Mouse (Mus musculus) cerebellum, adult 9-10 months (tissue): ENCODE measurements around the gene Fam83g.
A peak's percentile ranks its signal among the peaks of the same experiment; 100 is the strongest.

ENCODE experiments used
- DNase-seq: peaks from one replicate; pipeline ENCODE4 v3.0.0; 2022

Fam83g gene

DNA sequence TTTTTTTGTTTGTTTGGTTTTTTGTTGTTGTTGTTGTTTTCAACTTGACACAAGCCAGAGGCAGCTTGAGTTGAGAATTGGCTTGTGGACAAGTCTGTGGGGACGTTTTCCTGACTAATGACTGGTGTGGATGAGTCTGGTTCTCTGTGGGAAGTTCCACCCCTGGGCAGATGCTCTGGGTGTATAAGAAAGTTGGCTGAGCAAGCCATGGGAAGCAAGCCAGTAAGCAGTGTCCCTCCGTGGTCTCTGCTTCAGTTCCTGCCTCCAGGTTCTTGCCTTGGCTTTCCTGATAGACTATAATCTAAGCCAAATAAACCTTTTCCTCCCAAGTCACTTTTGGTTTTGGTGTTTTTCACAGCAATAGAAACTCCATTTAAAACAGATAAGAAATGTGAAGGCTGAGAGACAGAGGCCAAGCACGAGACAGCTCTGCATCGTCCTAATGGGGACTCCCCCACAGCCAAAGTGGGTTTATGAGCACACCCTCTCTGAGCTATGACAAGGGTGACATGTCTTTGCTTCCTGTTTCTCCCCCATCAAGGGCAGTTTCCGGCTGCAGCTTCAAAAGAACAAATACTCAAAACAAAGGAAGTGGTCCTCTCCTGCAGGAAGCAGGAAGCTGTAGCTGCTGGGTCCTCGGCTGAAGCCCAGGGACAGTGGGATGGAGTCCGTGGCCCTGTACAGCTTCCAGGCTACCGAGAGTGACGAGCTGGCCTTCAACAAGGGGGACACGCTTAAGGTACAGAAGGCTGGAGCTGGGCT, 31.0 kb upstream of the Fam83g start, which contains the start of gene Grap:
Gene Grap (plus strand): TSS at position 580 of the 762 bp plus-strand sequence.
- DNase-seq: no peak

DNA sequence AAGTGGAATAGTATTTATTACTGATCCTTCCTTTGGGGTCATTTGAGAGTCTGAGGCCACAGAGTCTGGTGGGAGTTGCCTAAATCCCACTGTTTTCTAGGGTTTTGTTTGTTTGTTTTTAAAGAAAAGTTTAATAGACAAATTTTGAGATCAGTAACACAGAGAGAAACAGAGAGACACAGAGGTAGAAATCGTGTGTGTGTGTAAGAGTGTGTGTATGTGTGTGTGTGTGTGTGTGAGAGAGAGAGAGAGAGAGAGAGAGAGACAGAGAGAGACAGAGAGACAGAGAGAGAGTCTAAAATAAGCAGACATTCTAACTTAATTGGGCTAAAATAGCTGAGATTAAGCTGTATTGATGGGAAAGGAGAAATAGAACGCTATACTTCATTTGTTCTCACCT, 30.3 kb upstream of the Fam83g start:
- no peak for DNase-seq

DNA sequence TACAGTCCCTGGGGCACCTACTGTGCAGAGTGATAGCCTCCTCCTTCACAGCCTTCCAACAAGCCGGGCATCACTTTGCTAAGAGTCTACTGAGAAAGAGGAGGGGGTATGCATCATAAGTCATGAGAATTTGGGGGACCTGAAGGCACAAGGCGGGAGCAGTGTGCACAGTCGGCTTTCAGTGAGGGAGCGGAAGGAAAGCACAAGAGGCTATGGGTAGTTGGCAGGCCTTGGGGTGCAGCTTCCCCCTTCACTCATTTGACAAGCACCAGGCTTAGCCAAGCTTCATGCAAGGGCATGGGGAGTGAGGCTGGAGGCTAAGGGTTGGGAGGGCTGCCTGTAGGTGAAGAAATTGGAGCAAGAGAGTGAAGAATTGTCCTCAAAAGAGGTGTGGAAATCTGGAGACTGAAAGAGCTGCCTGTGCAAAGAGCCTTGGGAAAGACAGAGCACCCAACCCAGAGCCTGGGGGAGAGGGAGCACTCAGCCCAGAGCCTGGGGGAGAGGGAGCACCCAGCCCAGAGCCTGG, 29.0 kb upstream of the Fam83g start:
- DNase-seq: no peak

DNA sequence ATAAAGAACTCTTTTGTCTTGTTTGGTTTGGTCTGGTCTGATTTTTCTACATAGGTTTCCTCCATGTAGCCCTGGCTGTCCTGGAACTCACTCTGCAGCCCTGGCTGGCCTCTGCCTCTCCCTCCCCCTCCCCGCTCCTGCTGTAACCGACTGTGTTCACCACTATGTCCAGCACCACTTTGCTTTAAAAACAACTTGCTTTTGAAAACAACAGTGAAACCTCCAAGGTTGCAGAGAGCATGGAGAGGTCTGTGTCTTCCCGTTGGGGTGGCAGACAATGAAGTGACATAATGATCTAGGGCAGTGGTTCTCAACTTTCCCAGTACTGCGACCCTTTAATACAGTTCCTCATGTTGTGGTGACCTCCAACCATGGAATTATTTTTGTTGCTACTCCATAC, 28.2 kb upstream of the Fam83g start:
- no peak for DNase-seq

DNA sequence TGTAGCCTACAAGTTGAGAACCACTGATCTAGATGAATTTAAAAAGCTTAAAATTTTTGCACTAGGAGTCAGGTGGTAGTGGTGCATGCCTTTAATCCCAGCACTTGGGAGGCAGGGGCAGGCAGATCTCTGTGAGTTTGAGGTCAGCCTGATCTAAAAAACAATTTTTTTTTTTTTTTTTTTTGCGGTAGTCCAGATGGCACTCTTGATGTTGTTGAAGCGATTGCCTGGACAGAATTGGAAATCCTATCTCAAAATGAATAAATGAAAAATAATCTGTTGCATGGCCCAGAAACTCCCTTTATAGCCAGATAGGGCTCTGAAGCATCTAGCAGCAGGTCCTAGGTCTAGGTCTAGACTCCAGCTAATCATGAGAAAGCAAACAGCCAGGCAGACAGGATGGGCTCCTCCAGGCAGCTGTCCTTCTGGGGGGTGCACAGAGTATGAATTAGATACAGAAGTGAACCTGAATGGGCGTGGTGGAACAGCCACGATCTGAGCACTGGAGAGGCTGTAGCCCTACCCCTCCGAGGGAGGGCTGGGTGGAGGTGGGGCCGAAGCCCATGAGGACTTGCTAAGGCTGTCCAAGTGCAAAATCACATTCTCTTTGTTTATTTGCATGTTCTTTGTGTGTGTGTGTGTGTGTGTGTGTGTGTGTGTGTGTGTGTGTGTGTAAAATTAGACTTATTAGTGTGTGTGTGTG, 27.6 kb upstream of the Fam83g start:
- no peak for DNase-seq

DNA sequence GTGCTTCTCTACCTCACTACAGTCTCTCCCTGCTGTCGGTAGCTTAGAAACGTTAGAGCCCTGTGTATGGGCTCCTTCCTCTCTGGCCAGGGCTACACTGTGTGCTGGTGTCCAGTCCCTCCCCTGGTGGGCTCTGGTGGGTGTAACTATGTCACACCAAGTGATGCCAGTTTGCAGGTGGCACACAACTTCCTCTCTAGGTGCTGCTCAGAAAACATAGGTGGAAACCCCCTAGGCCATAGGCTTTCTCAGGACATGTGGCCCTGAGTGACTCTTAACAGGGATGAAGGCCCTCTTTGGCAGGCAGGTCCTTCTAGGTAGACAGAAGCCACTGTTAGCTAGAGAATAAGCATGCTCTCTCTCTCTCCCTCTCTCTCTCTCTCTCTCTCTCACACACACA, 26.5 kb upstream of the Fam83g start:
- DNase-seq: no peak

DNA sequence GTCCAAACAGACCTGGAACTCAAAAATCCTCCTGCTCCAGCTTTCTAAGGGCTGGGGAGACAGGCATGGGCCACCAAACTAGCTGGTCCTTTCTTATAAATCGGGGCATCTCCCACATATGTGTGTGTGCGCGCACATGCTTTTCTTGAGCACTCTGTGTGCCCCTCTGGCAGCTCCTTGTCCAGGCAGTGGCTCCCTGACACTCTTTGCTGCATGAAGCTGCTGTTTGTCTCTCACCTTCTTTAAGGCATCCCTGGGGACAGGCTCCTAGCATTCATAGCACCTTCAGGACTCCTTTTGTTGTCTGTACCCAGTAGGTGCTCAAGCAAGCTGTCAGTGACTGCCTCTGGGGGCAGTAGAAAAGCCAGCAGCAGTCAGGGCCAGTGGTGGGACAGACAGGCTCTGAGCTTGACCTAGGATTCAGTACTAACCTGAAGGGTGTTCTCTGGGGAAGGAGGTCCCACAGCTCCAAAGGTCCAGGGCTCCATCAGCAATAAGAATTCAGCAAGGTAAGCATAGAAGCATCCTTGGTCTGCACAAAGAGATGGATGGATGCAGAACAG, 25.4 kb upstream of the Fam83g start:
- no peak for DNase-seq

DNA sequence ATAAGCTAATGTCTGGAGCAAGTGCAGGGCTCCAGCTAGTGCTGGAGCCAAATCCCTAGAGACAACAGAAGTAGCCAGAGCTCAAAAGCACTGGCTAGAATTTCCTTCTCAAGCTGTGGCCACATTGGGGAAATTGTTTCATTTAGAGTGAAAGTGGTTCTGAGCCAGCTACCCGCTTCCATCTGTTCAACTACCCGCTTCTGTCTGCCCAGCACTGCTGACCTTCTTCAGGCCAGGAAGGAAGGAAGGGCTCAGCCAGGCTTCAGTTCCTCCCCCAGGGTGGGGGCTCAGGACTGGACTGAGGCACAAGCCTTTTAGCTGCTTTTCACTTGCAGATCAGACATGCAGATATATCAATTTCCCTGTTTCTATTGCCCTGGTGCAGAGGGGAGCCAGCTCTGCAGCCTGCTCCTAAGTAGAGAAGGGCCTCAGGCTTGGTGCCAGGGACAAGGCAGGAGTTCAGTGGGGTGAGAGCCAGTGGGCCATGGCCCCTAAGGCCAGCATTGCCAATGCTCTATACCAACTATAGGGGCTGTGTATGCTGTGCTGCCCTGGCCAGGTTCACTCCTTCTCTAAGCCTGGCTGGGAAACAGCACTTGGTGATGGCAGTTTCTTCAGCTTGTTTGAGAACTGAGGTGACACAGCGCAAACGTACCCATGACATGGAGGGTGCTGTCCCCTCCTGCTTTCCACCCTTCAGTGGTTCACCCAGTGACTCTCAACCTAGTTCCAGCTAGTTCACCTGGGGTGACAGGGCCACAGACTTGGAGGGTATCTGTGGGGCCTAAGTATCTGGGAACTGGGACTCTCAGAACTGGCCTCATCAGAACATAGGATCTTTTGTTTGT, 24.7 kb upstream of the Fam83g start:
- DNase-seq: peak; percentile 79

DNA sequence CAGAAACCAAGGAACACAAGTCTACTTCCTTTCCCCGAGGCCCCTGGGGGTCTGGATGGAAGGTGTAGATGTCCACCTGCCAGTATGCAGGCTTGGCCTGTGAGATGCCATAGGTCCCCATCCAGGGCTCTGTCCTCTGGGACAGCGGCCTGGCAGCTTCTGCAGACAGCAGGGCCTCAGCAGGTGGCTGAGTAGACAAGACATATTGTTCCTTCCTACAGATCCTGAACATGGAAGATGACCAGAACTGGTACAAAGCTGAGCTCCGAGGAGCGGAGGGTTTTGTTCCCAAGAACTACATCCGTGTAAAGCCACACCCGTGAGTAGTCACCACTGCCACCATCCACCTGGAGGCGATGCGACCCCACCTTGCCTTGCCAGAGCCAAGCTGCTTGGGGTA, 23.9 kb upstream of the Fam83g start:
- peak; percentile 57 for DNase-seq

DNA sequence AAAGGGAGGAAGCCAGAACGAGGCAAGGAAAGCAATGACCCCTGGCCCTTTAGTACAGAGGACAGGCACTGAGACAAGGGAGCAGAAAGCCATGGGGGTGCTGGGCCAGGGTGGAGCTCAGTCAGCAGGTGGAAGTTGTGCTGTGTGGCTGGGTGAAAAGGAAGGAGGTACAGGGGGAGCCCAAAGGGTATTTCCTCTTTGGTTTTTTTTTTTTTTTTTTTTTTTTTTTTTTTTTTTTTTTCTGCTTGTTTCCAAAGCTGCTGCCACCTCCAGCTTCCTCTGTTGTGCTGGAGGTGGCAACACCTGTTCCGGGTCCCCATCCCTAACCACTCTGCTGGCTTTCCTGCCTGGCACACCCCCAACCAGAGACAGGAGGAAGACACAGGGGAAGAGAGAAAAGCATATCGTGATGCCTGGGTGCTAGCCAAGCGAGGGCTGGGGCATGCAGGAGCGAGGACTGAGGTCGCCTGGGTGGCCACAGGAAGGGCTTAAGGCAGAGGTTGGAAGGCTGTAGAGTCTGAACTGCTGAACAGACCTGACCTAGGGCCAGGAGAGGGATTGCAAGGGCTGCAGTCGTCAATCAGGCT, 23.0 kb upstream of the Fam83g start:
- no peak for DNase-seq

DNA sequence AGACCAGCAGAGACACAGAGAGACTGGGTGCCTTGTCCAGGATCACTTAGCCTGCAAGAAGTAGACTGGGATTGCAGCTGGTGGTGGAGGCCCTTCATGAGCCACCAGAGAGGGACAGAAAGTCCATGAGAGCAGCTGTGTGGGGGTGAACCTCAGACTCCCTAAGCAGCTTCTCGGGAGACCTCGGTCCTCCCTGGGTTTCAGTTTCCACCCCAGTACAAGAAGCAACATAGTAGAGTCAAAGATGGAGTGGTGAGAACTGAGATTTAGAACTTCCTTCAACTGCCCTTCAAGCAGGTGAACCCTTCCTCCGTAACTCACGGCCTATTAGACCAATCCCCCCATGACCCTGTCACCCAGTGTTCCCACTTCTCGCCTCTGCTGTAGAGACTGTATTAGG, 21.7 kb upstream of the Fam83g start:
- DNase-seq: no peak

DNA sequence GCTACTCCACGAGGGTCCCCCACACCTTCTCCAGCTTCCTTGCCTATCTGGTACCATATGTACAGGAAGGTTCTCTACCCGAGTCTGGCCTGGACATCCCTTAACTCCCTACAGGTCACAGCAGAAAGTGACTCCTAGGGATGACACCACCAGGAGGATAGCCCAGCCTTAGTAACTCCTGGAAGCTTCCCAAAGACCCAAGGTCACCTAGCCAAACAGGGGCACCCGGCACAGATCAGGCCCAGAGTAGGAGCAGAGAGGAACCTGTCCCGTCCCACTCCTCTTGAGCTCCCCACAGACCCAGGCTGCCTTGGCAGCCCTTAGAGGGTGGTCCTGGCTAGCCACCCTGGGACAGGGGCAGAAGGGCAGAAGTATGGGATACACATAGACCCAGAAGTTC, 18.5 kb upstream of the Fam83g start:
- no peak for DNase-seq

DNA sequence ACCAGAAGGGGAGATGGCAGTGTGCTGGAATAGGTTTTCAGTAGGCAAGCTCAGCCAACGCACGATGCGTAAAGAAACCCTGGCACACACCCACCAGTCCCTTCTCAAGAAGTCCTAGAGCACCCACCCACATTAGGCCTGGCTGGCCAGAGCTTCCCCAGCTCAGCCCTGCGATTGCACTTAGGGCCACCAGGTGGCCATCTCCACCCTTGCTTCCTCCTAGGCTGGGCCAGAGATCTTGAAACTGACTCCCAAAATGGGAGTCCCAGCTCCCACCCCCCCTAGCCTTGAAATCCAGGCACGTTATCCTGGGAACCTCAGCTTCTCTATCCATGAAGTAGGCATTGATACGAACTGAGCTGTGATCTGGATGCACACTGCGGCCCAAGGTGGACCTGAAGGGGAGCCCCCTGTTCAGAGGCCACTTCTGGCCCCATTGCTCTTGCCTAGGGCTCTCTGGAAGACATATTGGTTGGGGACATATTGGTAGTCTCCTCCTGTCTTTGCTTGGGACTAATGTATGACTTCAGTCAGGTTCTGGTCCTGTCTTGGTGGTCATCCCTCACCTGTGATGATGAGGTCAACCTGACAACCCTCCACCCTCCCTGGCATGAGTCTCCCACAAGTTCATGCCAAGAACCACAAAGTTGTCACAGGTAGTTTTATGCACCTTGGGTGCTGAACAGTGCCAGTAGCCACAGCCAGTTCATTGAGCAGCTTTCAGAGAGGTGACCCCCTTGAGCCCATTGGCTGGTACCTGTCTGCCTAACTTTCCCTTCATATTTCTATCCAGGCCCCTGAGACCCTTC, 17.7 kb upstream of the Fam83g start:
- DNase-seq: peak; percentile 50

DNA sequence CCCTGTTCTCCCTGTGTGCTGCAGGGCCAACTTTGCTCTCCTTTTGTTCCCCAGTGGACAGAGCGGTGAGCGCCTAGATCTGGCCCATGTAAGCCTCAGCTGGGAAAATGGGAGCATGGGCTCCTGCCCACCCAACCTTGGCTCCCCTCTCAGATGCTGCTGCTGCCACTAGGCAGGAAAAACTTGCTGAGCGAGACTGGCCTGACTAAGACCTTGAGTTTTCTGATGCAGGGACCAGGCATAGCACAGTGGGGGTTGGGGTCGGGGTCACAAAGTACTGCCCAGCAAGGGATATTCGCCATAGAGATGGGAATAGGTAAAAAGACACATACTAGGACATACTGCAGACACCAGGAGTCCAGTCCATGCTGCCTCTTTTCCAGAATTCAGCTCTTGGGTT, 16.6 kb upstream of the Fam83g start:
- no peak for DNase-seq

DNA sequence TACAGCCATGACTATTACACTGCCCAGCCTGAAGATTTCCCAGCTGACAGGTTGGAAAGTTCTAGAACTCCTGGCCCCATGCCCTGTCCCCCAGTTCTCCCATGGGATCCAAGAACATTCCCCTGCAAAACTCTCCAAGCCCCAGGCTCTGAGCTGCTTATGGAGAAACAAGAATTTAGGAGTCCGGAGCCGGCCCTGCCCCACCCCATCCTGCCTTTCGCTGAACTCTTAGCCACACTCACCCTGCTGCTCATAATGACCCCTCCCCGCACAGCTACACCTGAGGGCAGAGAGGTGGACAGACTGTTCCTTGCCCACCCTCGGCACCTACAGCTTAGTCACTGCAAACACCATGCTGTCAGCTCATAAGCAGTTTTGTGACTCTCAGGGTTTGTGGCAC, 16.1 kb upstream of the Fam83g start:
- no peak for DNase-seq

DNA sequence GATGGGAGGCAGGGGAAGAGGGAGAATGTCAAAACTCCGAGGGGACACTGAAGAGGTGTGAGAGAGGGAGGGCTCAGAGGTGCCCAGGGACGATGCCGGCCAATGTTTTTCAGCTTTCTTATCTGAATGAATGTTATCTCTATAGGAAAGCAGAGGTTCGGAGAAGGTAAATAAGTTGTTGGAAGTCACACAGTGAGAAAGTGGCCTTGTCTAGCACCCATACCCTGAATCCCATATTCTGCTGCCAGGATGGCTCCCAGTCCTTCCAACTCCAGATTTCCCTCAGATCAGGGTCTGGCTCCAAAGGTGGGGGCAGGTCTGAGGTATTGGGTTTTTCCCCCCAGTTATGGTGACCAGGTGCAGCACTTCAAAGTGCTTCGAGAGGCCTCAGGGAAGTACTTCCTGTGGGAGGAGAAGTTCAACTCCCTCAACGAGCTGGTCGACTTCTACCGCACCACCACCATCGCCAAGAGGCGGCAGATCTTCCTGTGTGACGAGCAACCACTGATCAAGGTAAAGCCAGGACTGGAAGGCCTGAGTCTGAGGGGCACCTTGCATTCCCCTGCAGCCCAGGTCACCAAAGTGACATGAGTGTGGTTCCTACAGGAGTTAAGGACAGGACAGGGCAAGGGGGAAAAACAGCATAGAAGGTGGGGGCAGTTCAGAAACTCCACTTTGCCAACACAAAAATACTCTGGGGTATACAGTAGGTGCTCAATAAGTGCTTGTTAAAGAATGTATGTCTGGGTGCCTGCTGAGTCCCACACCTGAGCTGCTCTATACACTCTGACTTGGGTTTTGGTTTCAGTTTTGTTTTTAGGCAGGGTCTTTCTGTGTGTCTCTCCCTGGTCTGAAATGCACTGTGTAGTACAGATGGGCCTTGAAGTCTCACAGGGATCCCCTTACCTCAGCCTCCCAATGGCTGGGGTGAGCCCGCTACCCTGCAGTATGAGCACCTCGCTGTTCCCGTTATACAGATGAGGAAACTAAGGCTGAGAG, 14.1 kb upstream of the Fam83g start:
- DNase-seq: no peak

DNA sequence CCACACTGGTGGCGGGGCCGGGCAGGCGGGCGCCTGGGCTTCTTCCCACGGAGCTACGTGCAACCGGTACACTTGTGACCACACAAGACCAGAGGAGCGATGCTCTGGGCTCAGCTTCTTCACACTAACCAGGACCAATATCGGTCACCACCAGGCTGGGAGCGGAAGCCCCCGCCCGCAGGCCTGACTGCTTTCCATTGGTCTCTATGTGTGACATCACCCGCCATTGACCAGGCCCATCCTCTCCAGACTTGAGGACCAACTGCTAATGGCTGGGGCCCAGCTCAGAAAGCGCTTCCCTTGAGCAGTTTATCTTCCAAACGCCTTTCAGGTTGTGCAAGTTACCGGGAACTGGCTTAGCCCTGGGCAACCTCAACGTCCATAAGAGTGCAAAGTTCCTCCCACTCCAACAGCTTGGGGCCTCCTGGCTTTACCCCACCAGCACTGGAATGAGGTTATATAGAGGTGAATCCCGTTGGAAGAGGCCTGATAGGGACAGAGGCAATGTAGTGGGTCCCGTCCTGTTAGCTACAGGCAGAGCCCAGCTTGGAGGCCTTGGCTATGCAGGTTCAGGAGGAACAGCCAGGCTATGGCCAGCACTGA, 12.0 kb upstream of the Fam83g start:
- no peak for DNase-seq

DNA sequence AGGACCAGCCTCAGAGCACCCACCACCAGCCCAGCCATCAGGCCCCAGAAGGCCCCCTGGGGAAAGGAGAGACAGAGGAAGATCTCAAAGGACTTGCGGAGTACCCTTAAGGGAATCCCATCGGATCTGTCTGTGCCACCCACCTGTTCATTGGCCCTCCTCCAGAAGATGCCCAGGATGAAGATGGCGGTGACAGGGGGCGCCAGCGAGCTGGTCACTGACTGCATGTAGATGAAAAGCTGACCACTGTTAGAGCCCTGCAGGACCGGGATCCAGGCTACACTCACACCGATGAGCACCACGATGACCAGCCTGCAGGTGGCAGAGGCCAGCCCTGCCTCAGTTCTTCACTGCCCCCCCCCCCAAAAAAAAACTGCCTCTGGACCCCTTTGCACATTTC, 10.2 kb upstream of the Fam83g start:
- DNase-seq: peak; percentile 76

DNA sequence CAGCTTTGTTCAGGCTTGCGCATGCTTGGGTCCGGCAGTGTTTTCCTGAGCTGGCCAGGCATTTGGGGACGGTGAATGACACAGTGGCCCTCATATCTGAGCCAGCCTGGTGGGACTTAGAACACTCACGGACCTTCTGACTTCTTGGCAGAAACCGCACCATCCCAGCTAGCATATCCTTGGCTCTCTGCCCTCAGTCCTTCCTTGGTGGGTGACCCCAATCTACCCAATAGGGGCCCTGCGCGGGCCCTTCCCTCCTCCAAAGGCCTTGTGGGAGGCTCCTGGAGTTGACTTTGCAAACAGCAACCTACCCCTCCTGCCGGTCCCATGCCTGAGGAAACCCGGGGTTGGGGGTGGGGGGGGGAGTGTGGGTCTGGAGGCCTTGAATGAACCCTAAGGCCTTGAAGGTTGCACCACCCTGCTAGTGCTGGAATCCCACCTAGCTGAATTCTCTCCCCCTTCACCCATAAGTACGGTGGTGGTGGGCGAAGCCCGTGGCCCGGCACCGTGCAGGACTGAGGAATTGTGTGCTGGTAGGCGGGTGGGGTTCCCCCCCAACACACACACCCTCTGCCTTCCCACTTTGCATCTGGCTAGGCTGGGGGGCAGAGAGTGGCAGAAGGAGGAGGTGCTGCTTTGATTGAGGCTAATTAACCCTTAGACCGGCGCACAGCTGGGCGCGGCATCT, 9.6 kb upstream of the Fam83g start:
- DNase-seq: no peak

DNA sequence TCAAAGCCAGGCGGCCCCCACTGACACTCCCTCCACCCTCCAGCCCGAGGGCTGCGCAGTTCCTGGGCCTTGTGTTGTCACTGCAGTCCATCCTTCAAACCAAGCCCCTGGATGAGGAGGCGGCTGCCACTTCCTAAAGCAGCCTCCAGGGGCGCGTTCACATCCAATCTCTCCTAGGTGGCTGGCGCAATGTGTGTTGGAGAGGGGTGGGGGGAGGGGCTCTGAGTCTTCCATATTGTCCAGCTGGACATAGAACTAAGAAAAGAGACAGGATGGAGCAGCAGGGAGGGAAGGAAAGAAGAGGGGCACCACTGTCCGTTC, 9.1 kb upstream of the Fam83g start:
- DNase-seq: no peak
